Mouse (Mus musculus): ENCODE results near the gene Tpo.

The Tpo gene

DNA sequence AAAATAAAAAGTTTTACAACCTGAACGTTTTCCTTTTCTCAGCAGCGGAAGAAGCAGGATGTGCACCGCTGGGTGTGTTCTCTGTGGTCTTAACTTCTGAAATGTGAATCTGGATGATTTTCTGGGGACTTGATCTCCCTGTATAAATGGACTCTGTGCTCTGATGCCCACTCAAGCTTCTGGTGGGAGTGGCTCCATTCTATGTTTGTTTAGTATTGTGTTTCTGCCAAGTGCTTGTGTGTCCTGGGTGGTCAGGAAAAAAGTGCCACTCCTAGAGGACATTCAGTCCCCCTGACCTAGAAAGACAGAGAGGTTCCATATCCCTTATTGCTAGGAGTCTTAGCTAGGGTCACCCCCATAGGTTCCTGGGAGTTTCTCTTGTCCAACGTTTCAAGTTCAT, at the start of gene Tpo:
TSS of gene Tpo (minus strand) at position 101 of the 400 bp plus-strand sequence.
- no peak for DNase-seq (ENCODE audit: low spot score)

GRCm38 (mm10) chr12:30181721-30182120, 49.3 kb upstream of the Tpo start:
- DNase-seq (ENCODE audit: low spot score) = no peak

DNA sequence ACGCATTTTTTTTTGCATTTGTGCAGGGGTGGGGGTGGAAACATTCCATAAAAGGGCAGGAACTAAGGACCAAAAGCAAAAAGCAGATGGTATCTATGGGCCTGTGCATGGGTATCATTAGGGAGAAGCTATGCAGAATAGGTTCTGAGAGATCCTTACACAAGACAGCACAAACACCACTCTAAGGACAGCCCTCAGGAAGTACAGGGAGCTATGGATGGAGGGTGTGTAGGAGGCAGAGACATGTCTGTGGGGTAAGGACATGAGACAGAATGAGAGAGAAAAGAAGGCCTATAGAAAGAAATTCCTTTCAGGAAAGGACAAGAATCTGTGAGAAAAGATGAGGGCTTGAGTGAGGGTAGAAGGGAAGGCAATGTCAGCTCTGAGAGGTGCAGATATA, 47.2 kb upstream of the Tpo start:
- no peak for DNase-seq (ENCODE audit: low spot score)

DNA sequence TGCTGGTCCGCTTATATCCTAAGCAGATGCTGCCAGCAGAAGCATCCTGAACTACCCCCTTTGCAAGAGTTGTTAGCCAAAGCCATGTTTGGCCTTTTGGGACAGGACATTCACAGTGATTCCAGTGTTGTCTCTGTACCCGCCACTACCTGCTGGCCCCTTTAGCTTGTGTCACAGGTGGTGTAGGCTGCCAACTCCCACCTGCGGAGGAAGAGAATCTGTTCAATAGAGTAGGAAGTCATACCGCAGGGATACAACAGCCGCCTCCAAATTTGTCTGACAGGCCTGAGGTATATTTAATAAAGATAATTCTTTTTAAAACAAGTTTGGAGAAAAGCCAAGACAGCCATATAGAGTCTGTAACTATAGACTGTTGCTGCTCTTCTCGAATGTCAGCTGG, 45.5 kb upstream of the Tpo start:
- no peak for DNase-seq (ENCODE audit: low spot score)

DNA sequence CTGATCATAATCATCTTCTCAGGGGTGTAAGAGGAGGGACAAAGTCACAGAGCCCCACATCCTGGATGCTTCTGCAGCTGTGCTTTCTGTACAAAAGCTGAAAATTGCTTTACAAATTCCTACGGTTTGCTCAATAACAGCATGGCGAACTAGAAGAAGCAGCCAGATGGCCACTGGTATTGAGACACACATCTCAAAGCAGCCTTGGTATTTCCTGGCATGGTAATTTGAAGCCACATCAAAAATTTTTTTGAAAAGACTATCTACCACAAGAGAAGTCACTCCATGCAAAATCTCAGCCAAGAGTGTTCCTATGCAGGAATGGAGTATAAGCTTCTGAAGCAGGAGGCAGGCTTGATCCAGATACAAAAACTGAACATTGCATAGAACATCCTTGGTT, 45.1 kb upstream of the Tpo start:
- DNase-seq (ENCODE audit: low spot score) = no peak

- DNase-seq (ENCODE audit: low spot score) = no peak
These were observed 36.1 kb upstream of the Tpo start for GRCm38 (mm10) chr12:30168491-30168890.

- no peak for DNase-seq (ENCODE audit: low spot score)
These were observed 32.1 kb upstream of the Tpo start for GRCm38 (mm10) chr12:30164538-30164937.

GRCm38 (mm10) chr12:30164005-30164404, 31.6 kb upstream of the Tpo start:
- DNase-seq (ENCODE audit: low spot score) = no peak

DNA sequence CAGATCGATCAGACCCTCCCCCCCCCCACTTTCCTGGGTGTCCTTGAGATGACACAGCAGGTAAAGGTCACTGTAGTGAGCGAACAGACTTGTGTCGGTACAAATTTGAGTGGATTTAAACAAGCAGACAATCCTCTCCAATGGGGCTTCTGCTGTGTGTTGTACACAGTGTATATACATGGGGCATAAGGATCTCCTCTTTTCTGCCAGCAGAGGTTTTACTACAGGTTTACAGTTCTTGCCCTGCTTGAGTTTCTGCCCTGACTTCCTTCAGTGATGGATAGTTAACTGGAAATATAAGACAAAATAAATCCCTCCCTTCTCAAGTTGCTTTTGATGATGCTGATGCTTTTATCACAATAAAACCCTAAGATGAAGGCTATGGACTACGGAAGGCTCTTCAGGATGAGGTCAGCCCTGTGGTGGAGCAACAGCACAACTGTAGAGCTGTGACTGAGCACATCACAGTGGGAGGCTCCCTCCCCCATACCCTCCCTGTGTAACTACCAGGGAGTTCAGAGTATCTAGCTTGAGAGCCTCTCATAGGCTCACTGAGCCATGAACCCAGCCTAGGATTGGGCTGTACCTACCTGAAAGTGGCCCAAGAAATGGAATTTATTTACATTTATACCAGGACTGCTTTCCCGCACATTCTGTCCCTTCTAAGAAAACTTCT, 29.4 kb upstream of the Tpo start:
- DNase-seq (ENCODE audit: low spot score) = no peak

DNA sequence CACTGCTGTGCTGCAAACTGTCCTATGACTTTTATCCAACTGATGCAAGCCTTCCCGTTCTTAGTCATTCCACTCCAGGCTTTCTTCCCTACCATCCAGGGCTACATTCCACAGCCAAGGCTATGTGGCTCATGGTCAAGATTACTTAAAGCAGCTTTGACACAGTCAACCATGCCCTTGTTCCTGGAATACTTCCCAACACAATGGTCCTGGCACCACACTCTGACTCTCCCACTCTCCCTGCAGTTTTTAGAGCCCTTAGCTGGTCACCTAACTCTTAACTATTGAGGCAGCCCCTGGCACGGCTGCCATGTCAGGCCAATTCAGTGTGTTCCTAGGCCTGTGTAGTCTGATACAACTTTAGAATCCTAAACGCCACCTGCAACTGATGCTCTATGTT, 28.1 kb upstream of the Tpo start:
- peak; percentile 50 for DNase-seq (ENCODE audit: low spot score)

DNA sequence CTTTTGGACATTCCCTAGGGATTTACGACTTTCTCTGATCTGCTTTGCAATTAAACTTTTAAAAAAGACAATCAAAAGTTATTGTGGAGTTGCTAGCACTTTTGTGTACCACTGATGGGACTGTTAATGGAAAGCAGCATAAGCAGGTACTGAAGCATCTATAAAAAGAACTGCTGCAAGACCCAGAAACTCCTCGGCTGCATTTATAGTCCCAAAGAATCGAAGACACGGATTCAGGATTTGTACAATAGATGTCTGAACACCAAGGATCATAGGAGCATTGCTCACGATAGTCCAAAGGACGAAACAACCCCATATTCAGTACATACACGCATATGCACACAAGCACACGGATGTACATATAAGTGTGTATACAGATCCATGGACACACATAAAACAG, 27.4 kb upstream of the Tpo start:
- no peak for DNase-seq (ENCODE audit: low spot score)

GRCm38 (mm10) chr12:30154079-30154673, 21.8 kb upstream of the Tpo start:
- no peak for DNase-seq (ENCODE audit: low spot score)

DNA sequence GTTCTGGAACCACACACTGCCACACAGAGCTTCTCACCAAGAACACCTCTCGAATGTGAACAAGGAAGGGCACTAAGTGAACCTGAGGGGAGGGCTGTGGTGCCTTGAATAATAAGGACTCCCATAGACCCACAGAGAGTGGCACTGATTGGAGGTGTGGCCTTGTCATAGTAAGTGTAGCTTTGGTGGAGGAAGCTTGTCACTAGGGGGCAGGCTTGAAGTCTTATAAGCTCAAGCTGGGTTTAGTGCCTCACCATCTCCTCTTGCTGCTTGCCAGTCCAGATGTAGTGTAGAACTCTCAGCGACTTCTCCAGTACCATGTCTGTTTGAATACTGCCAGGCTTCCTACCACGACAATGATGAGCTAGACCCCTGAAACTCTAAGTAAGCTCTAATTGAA, 9.7 kb upstream of the Tpo start:
- DNase-seq (ENCODE audit: low spot score) = no peak

- no peak for DNase-seq (ENCODE audit: low spot score)
These were observed 3.1 kb downstream of the Tpo start for GRCm38 (mm10) chr12:30129411-30129716.

GRCm38 (mm10) chr12:30128561-30129410, 3.6 kb downstream of the Tpo start:
- peak; percentile 47 for DNase-seq (ENCODE audit: low spot score)

DNA sequence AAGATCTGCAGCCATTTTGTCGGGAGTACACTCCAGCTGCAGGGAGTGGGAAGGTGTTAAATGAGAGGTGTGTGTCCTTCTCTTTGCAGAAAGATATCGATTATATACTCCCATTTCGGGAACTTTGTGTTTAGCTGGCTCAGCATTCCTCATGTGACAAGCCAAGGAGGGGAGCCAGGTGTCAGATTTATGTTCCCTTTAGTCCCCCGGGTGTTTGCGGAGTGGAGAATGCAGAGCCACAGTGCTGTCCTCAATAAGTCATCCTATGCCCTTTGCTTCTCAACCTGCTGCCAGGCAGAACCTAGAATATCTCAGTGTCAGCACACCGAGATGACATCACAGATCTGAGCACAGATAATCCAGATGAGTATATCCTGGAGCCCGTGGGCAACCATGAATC, 10.1 kb downstream of the Tpo start:
- DNase-seq (ENCODE audit: low spot score) = no peak

DNA sequence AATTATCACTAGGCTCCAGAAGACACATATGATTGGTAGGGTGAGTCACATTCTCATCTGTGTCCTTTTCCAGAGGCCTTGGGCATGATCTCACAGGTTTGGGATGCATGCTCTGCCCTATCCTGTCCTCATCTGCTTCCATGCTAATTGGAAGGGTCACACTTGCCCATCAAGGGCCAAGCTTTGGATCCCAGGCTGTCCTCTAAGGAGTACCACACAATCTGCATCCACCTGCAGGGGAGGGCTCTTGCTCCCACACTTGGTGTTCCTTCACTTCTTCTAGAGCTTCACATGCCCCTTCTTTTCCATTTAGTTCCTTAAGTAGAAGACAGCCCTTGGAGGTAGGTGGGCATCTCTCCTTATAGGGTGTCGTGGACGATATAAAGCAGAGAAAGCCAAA, 20.2 kb downstream of the Tpo start:
- no peak for DNase-seq (ENCODE audit: low spot score)

DNA sequence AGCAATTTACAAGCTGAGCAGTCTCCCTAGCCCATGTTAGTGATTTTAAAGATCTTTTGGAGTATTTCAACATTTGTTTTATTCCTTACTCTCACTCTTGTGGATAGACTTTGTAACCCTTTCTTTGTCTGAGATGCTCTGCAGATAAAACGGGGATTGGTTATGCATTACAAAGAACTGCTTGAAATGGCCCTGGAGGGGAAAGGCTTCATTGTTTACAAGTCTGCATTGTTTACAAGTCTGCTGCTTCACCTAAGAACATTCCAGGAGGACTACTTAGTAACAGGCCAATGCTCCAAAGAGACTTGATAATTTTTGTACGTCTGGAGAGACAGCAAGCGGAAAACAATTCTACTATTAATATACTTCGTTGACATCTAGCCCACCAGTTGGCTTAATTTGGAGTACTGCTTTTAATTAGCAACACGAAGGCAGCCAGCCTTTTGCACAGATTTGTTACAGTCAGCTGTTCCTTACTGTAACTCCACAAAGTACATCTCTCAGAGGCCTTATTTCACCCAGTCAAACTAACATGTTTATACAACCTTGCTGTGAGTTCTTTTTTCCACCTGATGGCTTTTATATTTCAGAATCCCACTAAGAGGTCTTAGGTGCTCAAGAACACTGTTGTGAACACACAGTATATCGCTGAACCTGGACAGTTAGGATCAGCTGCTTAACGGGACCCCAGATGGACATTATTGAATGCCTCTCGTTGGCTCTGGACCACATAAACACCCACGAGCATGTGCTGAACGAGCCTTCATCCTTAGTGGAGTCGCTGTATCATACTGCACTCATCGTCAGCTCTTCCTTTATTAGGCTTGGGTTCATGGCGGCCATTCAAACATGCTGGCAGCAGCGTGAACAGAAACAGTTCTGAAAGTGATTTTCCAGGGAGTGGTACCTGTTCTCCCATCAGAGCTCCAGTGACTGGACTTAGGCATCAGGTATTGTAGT, 22.5 kb downstream of the Tpo start:
- no peak for DNase-seq (ENCODE audit: low spot score)

DNA sequence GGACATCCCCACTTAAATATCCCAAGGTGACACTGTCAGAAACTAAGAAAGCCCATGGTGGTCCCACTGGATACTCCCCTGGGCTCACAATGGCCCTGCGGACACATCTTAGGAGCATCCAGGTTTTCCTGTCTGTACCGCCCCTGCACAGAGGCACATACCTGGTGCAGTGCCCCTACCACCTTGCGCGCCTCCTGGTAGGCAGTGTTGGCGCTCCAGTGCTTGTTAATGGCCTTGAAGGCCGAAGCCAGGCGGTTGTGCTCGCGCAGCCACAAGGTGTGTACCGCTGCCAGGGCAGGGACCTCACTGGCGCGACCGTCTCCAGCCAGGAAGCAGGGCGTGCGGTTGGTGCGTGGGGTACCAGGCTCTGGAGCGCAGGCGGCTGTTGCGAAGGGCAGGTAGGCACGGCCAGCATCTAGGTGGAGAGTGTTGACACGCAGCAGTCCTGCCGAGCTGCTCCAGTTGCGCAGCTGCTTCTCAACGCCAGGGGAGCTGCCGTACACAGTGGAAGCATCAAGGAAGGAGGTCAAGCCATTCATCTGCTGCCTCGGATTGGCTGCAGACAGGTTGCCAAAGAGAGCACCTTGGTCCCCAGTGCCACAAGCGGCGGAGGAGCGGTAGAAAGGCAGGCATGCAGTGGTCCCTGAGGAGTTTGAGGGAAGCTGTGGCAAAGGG, 29.4 kb downstream of the Tpo start:
- DNase-seq (ENCODE audit: low spot score) = no peak

DNA sequence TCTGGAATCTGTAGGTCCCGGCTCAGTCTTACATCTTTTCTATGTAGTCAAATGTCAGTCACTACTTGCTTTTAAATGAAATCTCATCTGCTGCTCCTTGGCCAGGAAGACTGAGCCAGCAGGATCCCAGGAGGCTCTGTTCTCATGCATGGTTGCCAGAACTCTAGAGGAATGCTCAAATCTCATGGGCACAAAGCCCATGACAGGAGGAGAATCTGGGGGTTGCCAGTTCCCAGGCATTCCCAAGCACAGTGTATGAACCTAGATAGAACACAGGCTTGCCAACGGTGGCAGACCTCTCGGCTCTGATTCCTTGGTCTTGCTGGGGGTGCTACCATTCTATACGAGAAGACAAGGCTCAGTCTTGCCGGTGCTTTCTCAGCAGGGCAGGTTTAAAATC, 40.3 kb downstream of the Tpo start:
- no peak for DNase-seq (ENCODE audit: low spot score)

GRCm38 (mm10) chr12:30083971-30084370, 48.5 kb downstream of the Tpo start:
- no peak for DNase-seq (ENCODE audit: low spot score)

- no peak for DNase-seq (ENCODE audit: low spot score)
These were observed 55.4 kb downstream of the Tpo start for GRCm38 (mm10) chr12:30077056-30077455.

All from ovary, adult 18-20 months (tissue).